Mouse (Mus musculus): ENCODE data around the gene Ifngr2.

Ifngr2 gene

GRCm38 (mm10) chr16:91609501-91610245, 62.8 kb downstream of the Ifngr2 start:
- DNase-seq (ENCODE audit: low spot score), result peak; percentile 75

GRCm38 (mm10) chr16:91611248-91611647, 64.4 kb downstream of the Ifngr2 start:
- no peak for DNase-seq (ENCODE audit: low spot score)

- peak; percentile 43 for DNase-seq (ENCODE audit: low spot score)
Measured at GRCm38 (mm10) chr16:91612525-91612924, 65.7 kb downstream of the Ifngr2 start.

- DNase-seq (ENCODE audit: low spot score), result no peak
Measured at GRCm38 (mm10) chr16:91614552-91614951, 67.7 kb downstream of the Ifngr2 start.

Measured in adipocyte (in vitro differentiated cells).